Mouse (Mus musculus) gastrocnemius, adult 2 months (tissue): ENCODE data around the gene Tro. TPM values are rescaled to one million over a fixed set of nuclear protein-coding genes. Genes with fewer than 3 reads are reported as not detected.

Source experiments
- DNase-seq: peaks from one replicate; pipeline ENCODE4 v3.0.0; 2022
- H3K27ac ChIP-seq: fragments of 200-600 bp; 2 replicates; pipeline ENCODE4 v1.8.1; 2022; ENCODE audit warnings: mild to moderate bottlenecking
- H3K4me3 ChIP-seq: fragments of 200-600 bp; 2 replicates; pipeline ENCODE4 v1.8.1; 2022; ENCODE audit warnings: mild to moderate bottlenecking, moderate library complexity
- CTCF ChIP-seq: fragments of 200-600 bp; IDR thresholded peaks from 2 replicates; pipeline ENCODE4 v1.8.1; 2022; ENCODE audit warnings: antibody characterized with exemption, mild to moderate bottlenecking, moderate library complexity
- intact Hi-C: fragments of 180-260 bp; cut with DNase I; formaldehyde crosslinking; loops from one replicate; pipeline ENCODE4 v1.15.1; 2025
- long read RNA-seq, 2 experiments: library from polyadenylated mRNA; stranded (forward); transcript quantifications; one replicate each; pipeline ENCODE4 v2.0.0; 2021
- total RNA-seq, 2 experiments: library from RNA; stranded (reverse); gene quantifications; 2 replicates each; pipeline ENCODE4 v1.2.3; 2021

Tro gene
- under 1 TPM in 1 of 2 experiments, not detected in 1; 0.20 TPM for total RNA-seq
- long read RNA-seq, experiment 1 = 0 reads
- long read RNA-seq, experiment 2 = 0 reads

DNA sequence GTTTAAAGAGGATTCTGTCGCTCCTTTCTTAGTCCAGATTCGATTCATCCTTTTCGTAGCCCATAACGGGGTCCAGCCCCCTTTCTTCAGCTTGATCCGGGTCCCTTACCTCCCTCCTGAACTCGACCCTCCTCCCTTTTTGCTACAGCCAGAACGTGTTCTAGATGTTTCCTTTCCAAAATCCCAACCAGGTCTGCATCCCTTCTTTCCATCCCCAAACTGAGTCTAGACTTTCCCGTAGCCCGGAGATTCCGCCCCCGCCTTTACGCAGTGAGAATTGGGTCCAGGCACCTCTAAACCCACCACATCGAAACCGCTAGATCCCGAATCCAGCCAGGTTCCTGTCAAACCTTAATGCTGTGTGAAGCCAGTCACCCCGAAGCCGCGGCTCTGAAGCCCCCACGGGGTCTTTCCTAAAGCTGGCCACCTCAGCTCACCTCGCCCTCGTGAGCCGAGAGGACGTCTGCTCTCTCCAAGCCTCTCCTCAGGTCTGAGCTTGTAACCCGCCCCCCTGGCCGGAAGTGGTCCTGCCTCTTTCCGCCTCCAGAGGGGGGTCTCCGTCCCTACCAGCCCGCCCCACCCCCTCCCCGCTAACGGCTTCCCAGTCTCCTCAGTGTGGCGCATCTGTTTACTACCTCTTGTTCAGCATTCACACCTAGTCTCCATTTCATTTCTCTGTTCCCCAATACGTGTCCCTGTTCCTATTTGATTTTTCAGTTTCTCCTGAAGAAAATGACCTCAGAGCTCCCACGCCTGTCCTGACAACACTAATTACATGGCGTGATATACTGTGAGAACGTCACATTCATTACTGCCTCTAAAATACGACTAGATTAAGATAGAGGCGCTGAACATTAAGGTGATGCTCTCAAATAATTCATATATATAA lies at the start of gene Tro:
Gene Tro, minus strand, starts transcription at position 676 of the 889 bp plus-strand sequence.
- TF ChIP-seq CTCF = no peak
- no peak for DNase-seq
- Histone ChIP-seq H3K27ac (no peak within 1 kb of the TSS), H3K4me3 (peak within 1 kb of the TSS; percentile 61)
- intact Hi-C loops = no loop called here

GRCm38 (mm10) chrX:150677505-150677904 lies 20.1 kb upstream of the Tro start:
- no peak for TF ChIP-seq CTCF
- intact Hi-C loops = no loop called here
- Histone ChIP-seq H3K27ac (no peak overlapping the region), H3K4me3 (no peak overlapping the region)
- no peak for DNase-seq

DNA sequence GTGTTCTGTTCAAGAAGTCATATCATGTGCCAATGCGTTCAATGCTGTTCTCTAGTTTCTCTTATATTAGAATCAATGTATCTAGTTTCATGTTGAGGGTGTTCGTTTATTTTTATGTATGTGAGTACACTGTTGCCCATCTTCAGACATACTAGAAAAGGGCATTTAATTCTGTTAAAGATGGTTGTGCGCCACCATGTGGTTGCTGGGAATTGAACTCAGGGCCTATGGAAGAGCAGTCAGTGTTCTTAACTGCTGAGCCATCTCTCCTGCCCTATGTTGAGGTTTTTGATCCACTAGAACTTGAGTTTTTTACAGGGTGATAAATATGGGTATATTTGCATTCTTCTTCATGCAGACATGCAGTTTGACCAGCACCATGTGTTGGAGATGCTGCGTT lies 5.4 kb upstream of the Tro start:
- DNase-seq = no peak
- TF ChIP-seq CTCF = peak; percentile 45
- no peak overlapping the region for H3K27ac ChIP-seq
- intact Hi-C loops = loop anchor here (10.0 kb wide), 2 partner anchors 148 to 178 kb away; no protein-coding TSS in a partner anchor
- no peak overlapping the region for H3K4me3 ChIP-seq

DNA sequence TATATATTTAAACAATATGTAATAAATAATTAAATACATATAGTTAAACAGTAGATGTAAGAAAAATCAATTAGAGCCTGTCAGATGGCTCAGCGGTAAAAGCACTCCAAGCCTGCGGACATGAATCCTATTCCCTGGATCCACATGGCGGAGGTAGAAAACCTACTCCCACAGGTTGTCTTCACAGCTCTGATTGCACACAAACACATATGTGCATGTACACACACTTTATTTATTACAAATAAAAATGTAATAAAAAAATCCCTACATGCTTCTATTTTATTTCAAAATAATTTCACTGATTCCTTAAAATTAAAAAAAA lies 375 bp upstream of the Tro start:
- DNase-seq = no peak
- intact Hi-C loops = no loop called here
- no peak for TF ChIP-seq CTCF
- Histone ChIP-seq H3K27ac (no peak overlapping the region), H3K4me3 (no peak overlapping the region)

DNA sequence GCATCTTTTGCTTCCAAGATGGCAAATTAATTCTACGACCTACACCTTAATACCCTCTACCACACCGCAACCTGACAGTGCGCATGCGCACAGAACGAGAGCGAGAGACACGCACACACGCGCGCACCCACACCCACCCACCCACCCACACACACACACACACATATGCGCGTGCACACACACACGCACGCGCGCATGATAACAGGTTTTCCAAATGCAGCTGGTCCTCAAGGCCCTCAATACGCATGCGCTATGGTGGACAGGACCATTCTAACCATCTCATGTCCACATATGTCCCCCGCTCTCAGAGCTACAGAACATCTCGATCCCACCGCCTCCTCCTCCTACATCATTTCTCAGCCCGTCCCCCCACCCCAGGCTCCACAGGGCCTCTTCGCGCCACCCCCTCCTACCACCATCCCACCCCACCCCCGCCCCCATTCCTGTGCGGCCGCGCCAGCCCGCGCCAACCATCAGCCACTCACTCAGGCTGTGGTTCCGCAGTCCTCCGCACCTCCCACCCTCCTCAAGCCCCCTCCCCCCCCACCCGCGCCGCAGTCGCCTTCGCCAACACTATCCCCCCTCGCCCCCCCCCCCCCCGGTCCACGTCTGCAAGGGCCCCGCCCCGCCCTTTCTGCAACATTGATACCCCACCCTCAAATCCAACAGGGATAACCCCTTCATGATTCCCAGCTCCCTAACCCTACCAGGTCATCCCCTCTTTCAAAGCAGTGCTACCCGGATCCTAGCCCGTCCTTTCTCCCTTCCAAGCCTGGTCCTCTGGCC lies 1.1 kb downstream of the Tro start:
- intact Hi-C loops = no loop called here
- TF ChIP-seq CTCF = no peak
- Histone ChIP-seq H3K27ac (no peak overlapping the region), H3K4me3 (peak overlapping the region; percentile 61)
- no peak for DNase-seq

DNA sequence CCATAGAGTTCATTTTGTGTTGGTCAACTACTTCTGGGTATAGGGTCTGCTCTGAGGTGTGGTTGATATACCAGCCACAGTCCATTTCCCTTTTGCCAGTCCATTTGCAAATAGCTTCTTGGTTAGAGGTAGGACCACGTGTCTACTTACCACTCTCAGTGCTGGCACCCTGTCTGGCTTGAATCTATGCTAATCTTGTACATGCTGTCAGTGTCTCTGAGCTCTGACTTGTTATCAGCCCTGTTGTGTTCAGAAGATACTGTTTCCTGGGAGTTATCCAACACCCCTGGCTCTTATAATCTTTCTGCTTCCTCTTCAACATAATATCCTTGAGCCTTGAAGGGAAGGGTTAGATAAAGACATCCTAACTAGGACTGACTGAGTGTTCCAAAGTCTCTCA lies 21.0 kb downstream of the Tro start:
- Histone ChIP-seq H3K4me3 (no peak overlapping the region), H3K27ac (no peak overlapping the region)
- no peak for TF ChIP-seq CTCF
- no peak for DNase-seq
- intact Hi-C loops = no loop called here

- Histone ChIP-seq H3K27ac (peak overlapping the region; percentile 35; the same call in 1 of the 2 replicates), H3K4me3 (no peak overlapping the region)
- intact Hi-C loops = loop anchor here (10.0 kb wide), 1 partner anchor 356 kb away; no protein-coding TSS in a partner anchor
- TF ChIP-seq CTCF = no peak
- DNase-seq = no peak
Measured at GRCm38 (mm10) chrX:150598882-150599281, 58.5 kb downstream of the Tro start.

Other genes with a start within 250 kb of the Tro start
- 1 to 10 TPM; 6.0 to 8.6 TPM for gene Tmem29, start 198.4 kb downstream of the Tro start, total RNA-seq
- gene Alas2, start 110.2 kb downstream of the Tro start, total RNA-seq = 1 to 10 TPM; 2.4 to 3.2 TPM
- 10 to 100 TPM; 25.4 to 82.6 TPM for gene Pfkfb1, start 69.4 kb downstream of the Tro start, total RNA-seq
- gene Apex2, start 67.7 kb downstream of the Tro start, total RNA-seq = 10 to 100 TPM in 1 of 2 experiments, 1 to 10 TPM in 1; 5.6 to 13.7 TPM
- gene Maged2, start 156.8 kb upstream of the Tro start, total RNA-seq = 10 to 100 TPM; 14.1 to 15.4 TPM